Comparison of ENCODE assay signal across 11 mouse cellular contexts in the genomic region with DNA sequence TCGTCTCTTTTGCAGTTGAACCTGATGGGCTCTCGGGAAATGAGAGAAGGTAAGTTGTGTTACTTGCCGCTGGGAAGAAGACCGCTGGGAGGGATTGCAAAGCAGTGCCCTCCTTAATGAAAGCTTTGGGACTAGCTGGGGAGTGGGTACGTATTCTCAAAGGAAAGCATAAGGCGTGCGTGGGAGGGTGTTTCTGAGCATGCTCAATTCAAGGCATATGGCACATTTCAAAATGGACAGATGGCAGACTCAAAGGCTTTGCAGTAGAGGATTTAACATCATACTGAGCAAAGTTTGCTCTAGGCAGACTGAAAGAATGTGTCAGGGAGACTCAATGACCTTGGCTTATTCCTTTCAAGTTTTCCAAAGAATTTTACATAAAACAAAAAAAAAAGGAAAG. TPM values are rescaled to one million over a fixed set of nuclear protein-coding genes. Genes with fewer than 3 reads are reported as not detected.
DNase-seq lines count a peak whose midpoint lies in the region; TF ChIP-seq lines count a peak whose summit lies in the region.
"Had no signal": no experiment of that assay in that cellular context is flagged by ENCODE, and none has a peak within 500 bp of the region (broad histone marks: within the 10 kb centered on the region; RNA-seq: fewer than 3 reads in every experiment).

No protein-coding gene starts in this region.

- H3K36me3 ChIP-seq in embryonic facial prominence, embryonic 10.5 days (replicated peaks): no peaks in the 10 kb centered on the region
- H3K36me3 ChIP-seq: embryonic facial prominence, embryonic 13.5 days; heart, embryonic 13.5 days; limb, embryonic 15.5 days had no signal

- no peak for TF ChIP-seq CTCF in layer of hippocampus, adult 2 months (conservative IDR thresholded peaks at IDR 0.05)
- no peak for TF ChIP-seq CTCF in gastrocnemius, adult 2 months (IDR thresholded peaks at IDR 0.05)

- DNase-seq in cerebellum, adult 11 months: peak; percentile 59
- DNase-seq in cerebellum, postnatal 10 days: peak; percentile 70 to 77
- peak; percentile 85 to 89 for DNase-seq in layer of hippocampus, adult 2 months (ENCODE audit: low spot score in 2 of 2)
- peak; percentile 45 for DNase-seq in left cerebral cortex, postnatal 4 days
- DNase-seq in embryonic facial prominence, embryonic 10.5 days (ENCODE audit: low spot score): no peak
- no peak for DNase-seq in adrenal gland, adult 18-20 months (ENCODE audit: low spot score in 2 of 2)
- DNase-seq in gastrocnemius, adult 2 months: no peak

- intact Hi-C loops in left cerebral cortex, postnatal 4 days (cut with DNase I): no loop called here
- intact Hi-C loops in gastrocnemius, adult 2 months (cut with DNase I): no loop called here

- no peaks in the 10 kb centered on the region for H3K9me3 ChIP-seq in embryonic facial prominence, embryonic 10.5 days
- H3K9me3 ChIP-seq: embryonic facial prominence, embryonic 13.5 days; heart, embryonic 13.5 days; limb, embryonic 15.5 days had no signal

- no peak overlapping the region for H3K4me3 ChIP-seq in layer of hippocampus, adult 2 months
- no peak overlapping the region for H3K4me3 ChIP-seq in embryonic facial prominence, embryonic 10.5 days
- no peak overlapping the region for H3K4me3 ChIP-seq in gastrocnemius, adult 2 months
- H3K4me3 ChIP-seq: embryonic facial prominence, embryonic 13.5 days; heart, embryonic 13.5 days; limb, embryonic 15.5 days had no signal

- H3K27me3 ChIP-seq in embryonic facial prominence, embryonic 10.5 days (replicated peaks; ENCODE audit: low read depth, poor library complexity, severe bottlenecking): no peaks in the 10 kb centered on the region
- H3K27me3 ChIP-seq: embryonic facial prominence, embryonic 13.5 days; heart, embryonic 13.5 days; limb, embryonic 15.5 days had no signal

- WGBS in embryonic facial prominence, embryonic 10.5 days: 85% methylated on average over 7 of the region's 7 CpGs

- H3K27ac ChIP-seq in layer of hippocampus, adult 2 months: peak overlapping the region; percentile 84
- H3K27ac ChIP-seq in embryonic facial prominence, embryonic 10.5 days (replicated peaks): no peak overlapping the region
- no peak overlapping the region for H3K27ac ChIP-seq in gastrocnemius, adult 2 months
- H3K27ac ChIP-seq: embryonic facial prominence, embryonic 13.5 days; heart, embryonic 13.5 days; limb, embryonic 15.5 days; macrophage had no signal

- peaks cover 8% of the 10 kb centered on the region; the same call in 1 of the 2 replicates for H3K4me1 ChIP-seq in embryonic facial prominence, embryonic 10.5 days

RNA-seq across cellular contexts. Expression of a gene that starts 40.3 kb away (rescaled TPM):
- total RNA-seq in layer of hippocampus, adult 2 months (2021): 10 to 100 TPM; 31.7 to 35.4 TPM
- 10 to 100 TPM; 34.9 to 43.6 TPM for total RNA-seq in left cerebral cortex, postnatal 4 days (2021)
- 118 and 122 TPM in 2 replicates for polyA plus RNA-seq in embryonic facial prominence, embryonic 10.5 days (2016; fragmentation: Nextera tagmentation; extraction: Ambion mirVana)
- 10 to 100 TPM; 22.0 to 22.8 TPM for total RNA-seq in adrenal gland, adult 18-20 months (2021)
- total RNA-seq in gastrocnemius, adult 2 months (2021): 10 to 100 TPM; 13.4 to 16.1 TPM

RNA-seq across cellular contexts. Expression of a gene that starts 55.6 kb away (rescaled TPM):
- total RNA-seq in layer of hippocampus, adult 2 months (2021): 100 to 1,000 TPM; 151 to 152 TPM
- 100 to 1,000 TPM; 103 to 107 TPM for total RNA-seq in left cerebral cortex, postnatal 4 days (2021)
- 101 TPM in 2 replicates for polyA plus RNA-seq in embryonic facial prominence, embryonic 10.5 days (2016; fragmentation: Nextera tagmentation; extraction: Ambion mirVana)
- 100 to 1,000 TPM; 316 to 519 TPM for total RNA-seq in adrenal gland, adult 18-20 months (2021)
- 100 to 1,000 TPM; 428 to 488 TPM for total RNA-seq in gastrocnemius, adult 2 months (2021)

Comparison
In these comparisons a context has a peak if more than half of its experiments do, and no peak if none do; other contexts are left out.
1. DNase-seq: peak in cerebellum, adult 11 months (single experiment), cerebellum, postnatal 10 days (2 of 2), layer of hippocampus, adult 2 months (2 of 2) and left cerebral cortex, postnatal 4 days (single experiment); none in embryonic facial prominence, embryonic 10.5 days (single experiment), adrenal gland, adult 18-20 months (0 of 2) and gastrocnemius, adult 2 months (single experiment).